Mouse (Mus musculus) embryonic facial prominence, embryonic 13.5 days (tissue): Measurements from ENCODE around the gene Tmprss7. TPM values are rescaled to one million over a fixed set of nuclear protein-coding genes. Genes with fewer than 3 reads are reported as not detected.

Source experiments
- ATAC-seq: fragments of 200-750 bp; cut with Nextera tagmentation; 2 replicates; pipeline ENCODE4 v1.8.0; 2017; ENCODE audit warnings: low read depth; ENCODE audit not compliant: insufficient number of reproducible peaks, insufficient read depth, low FRiP score, low TSS enrichment
- H3K27ac ChIP-seq: fragments of 300-500 bp; sonication (generic); 2 replicates; pipeline ENCODE4 v1.5.1; 2015; ENCODE audit warnings: moderate library complexity, mild to moderate bottlenecking, inconsistent platforms
- H3K27me3 ChIP-seq: fragments of 300-500 bp; sonication (generic); 2 replicates; pipeline ENCODE4 v1.6.1; 2015; ENCODE audit warnings: mild to moderate bottlenecking, inconsistent platforms
- H3K36me3 ChIP-seq: fragments of 300-500 bp; sonication (generic); 2 replicates; pipeline ENCODE4 v1.6.1; 2015; ENCODE audit warnings: mild to moderate bottlenecking, inconsistent platforms
- H3K4me1 ChIP-seq: fragments of 300-500 bp; sonication (generic); 2 replicates; pipeline ENCODE4 v1.6.1; 2015; ENCODE audit warnings: inconsistent platforms
- H3K4me2 ChIP-seq: fragments of 300-500 bp; sonication (generic); 2 replicates; pipeline ENCODE4 v1.6.1; 2015; ENCODE audit warnings: moderate library complexity, mild to moderate bottlenecking, inconsistent platforms
- H3K4me3 ChIP-seq: fragments of 300-500 bp; sonication (generic); 2 replicates; pipeline ENCODE4 v1.5.1; 2015; ENCODE audit warnings: mild to moderate bottlenecking, inconsistent platforms
- H3K9ac ChIP-seq: fragments of 300-500 bp; sonication (generic); 2 replicates; pipeline ENCODE4 v1.6.1; 2015; ENCODE audit warnings: mild to moderate bottlenecking, inconsistent platforms
- H3K9me3 ChIP-seq: fragments of 300-500 bp; sonication (generic); 2 replicates; pipeline ENCODE4 v1.6.1; 2016; ENCODE audit warnings: inconsistent platforms
- WGBS: fragments of 180-500 bp; shearing (Covaris S2); methylation state at CpG from one replicate; pipeline ENCODE4 v1.1.7; 2015; ENCODE audit warnings: mixed read lengths; 5-methylcytosine and 5-hydroxymethylcytosine counted together
- polyA plus RNA-seq: library from polyadenylated mRNA; unstranded; fragments of >200 nt; fragmentation: Nextera tagmentation; extraction: Ambion mirVana; gene quantifications from 2 replicates; pipeline ENCODE4 v1.2.1, GENCODE M21; 2015

The Tmprss7 gene
- polyA plus RNA-seq, 1 experiment from 2014 or later = 0.11 TPM

- WGBS = 95% methylated on average over 4 of the region's 4 CpGs
- no peaks in the 10 kb centered on the region for H3K27me3 ChIP-seq
- 0 out of 2 replicates have a peak, but pooled peaks cover 4% of the 10 kb centered on the region for H3K9me3 ChIP-seq
- peaks cover 43% of the 10 kb centered on the region for H3K36me3 ChIP-seq
- H3K4me2 ChIP-seq = no peak overlapping the region
- H3K9ac ChIP-seq = no peak overlapping the region
- no peak overlapping the region for H3K27ac ChIP-seq
- H3K4me3 ChIP-seq = no peak overlapping the region
- peaks cover 9% of the 10 kb centered on the region for H3K4me1 ChIP-seq
- ATAC-seq = no peak
These were observed 24.8 kb upstream of the Tmprss7 start for GRCm38 (mm10) chr16:45718296-45718695.

GRCm38 (mm10) chr16:45714489-45715150 is 21.2 kb upstream of the Tmprss7 start:
- H3K27me3 ChIP-seq = no peaks in the 10 kb centered on the region
- no peak overlapping the region for H3K4me2 ChIP-seq
- peaks cover 42% of the 10 kb centered on the region for H3K36me3 ChIP-seq
- 0 out of 2 replicates have a peak, but pooled peaks cover 4% of the 10 kb centered on the region for H3K9me3 ChIP-seq
- H3K9ac ChIP-seq = no peak overlapping the region
- WGBS = 85% methylated on average over 5 of the region's 5 CpGs
- no peak overlapping the region for H3K4me3 ChIP-seq
- H3K4me1 ChIP-seq = no peaks in the 10 kb centered on the region
- no peak for ATAC-seq
- H3K27ac ChIP-seq = no peak overlapping the region

- Histone ChIP-seq H3K4me2 (no peak overlapping the region), H3K4me1 (no peaks in the 10 kb centered on the region), H3K9ac (no peak overlapping the region), H3K4me3 (no peak overlapping the region), H3K27ac (no peak overlapping the region), H3K36me3 (peaks cover 36% of the 10 kb centered on the region), H3K27me3 (no peaks in the 10 kb centered on the region), H3K9me3 (0 out of 2 replicates have a peak, but pooled peaks cover 4% of the 10 kb centered on the region)
- WGBS = 85% methylated on average over 1 of the region's 1 CpGs
- ATAC-seq = no peak
These were observed 20.4 kb upstream of the Tmprss7 start for GRCm38 (mm10) chr16:45713878-45714277.

- Histone ChIP-seq H3K4me1 (no peaks in the 10 kb centered on the region), H3K27me3 (no peaks in the 10 kb centered on the region), H3K36me3 (peaks cover 30% of the 10 kb centered on the region), H3K27ac (no peak overlapping the region), H3K4me2 (no peak overlapping the region), H3K4me3 (no peak overlapping the region), H3K9me3 (0 out of 2 replicates have a peak, but pooled peaks cover 4% of the 10 kb centered on the region), H3K9ac (no peak overlapping the region)
- 87% methylated on average over 5 of the region's 5 CpGs for WGBS
- ATAC-seq = no peak
These were observed 19.8 kb upstream of the Tmprss7 start for GRCm38 (mm10) chr16:45713261-45713660.

GRCm38 (mm10) chr16:45711263-45711662 is 17.8 kb upstream of the Tmprss7 start:
- H3K4me2 ChIP-seq = no peak overlapping the region
- H3K27me3 ChIP-seq = no peaks in the 10 kb centered on the region
- no peak for ATAC-seq
- H3K4me1 ChIP-seq = no peaks in the 10 kb centered on the region
- peaks cover 19% of the 10 kb centered on the region; the same call in 1 of the 2 replicates for H3K36me3 ChIP-seq
- H3K27ac ChIP-seq = no peak overlapping the region
- 71% methylated on average over 7 of the region's 7 CpGs for WGBS
- no peak overlapping the region for H3K9ac ChIP-seq
- no peak overlapping the region for H3K4me3 ChIP-seq
- 0 out of 2 replicates have a peak, but pooled peaks cover 4% of the 10 kb centered on the region for H3K9me3 ChIP-seq

- Histone ChIP-seq H3K4me2 (no peak overlapping the region), H3K27me3 (no peaks in the 10 kb centered on the region)
These were observed 5.8 kb upstream of the Tmprss7 start for GRCm38 (mm10) chr16:45699301-45699700.

GRCm38 (mm10) chr16:45697996-45698395 is 4.5 kb upstream of the Tmprss7 start:
- Histone ChIP-seq H3K27me3 (no peaks in the 10 kb centered on the region), H3K4me1 (no peaks in the 10 kb centered on the region), H3K27ac (no peak overlapping the region), H3K9me3 (no peaks in the 10 kb centered on the region), H3K9ac (no peak overlapping the region), H3K36me3 (no peaks in the 10 kb centered on the region), H3K4me2 (no peak overlapping the region), H3K4me3 (no peak overlapping the region)
- WGBS = 79% methylated on average over 6 of the region's 6 CpGs
- ATAC-seq = no peak

More at GRCm38 (mm10) chr16:45699301-45699700, 5.8 kb upstream of the Tmprss7 start:
- Histone ChIP-seq H3K9me3 (no peaks in the 10 kb centered on the region), H3K9ac (no peak overlapping the region), H3K36me3 (no peaks in the 10 kb centered on the region), H3K4me1 (no peaks in the 10 kb centered on the region), H3K27ac (no peak overlapping the region), H3K4me3 (no peak overlapping the region)
- no peak for ATAC-seq
- 75% methylated on average over 5 of the region's 5 CpGs for whole genome bisulfite sequencing

- H3K9me3 ChIP-seq = no peaks in the 10 kb centered on the region
- WGBS = 77% methylated on average over 9 of the region's 9 CpGs
These were observed 2.1 kb upstream of the Tmprss7 start for GRCm38 (mm10) chr16:45695445-45696160.

GRCm38 (mm10) chr16:45692851-45693250 is 607 bp downstream of the Tmprss7 start:
- Histone ChIP-seq H3K36me3 (no peaks in the 10 kb centered on the region), H3K9me3 (no peaks in the 10 kb centered on the region), H3K4me1 (peaks cover 6% of the 10 kb centered on the region; the same call in 1 of the 2 replicates), H3K9ac (no peak overlapping the region), H3K27me3 (no peaks in the 10 kb centered on the region), H3K27ac (no peak overlapping the region), H3K4me3 (no peak overlapping the region), H3K4me2 (no peak overlapping the region)
- ATAC-seq = no peak
- WGBS = 66% methylated on average over 3 of the region's 3 CpGs

More at GRCm38 (mm10) chr16:45695445-45696160, 2.1 kb upstream of the Tmprss7 start:
- no peaks in the 10 kb centered on the region for H3K36me3 ChIP-seq
- no peak overlapping the region for H3K9ac ChIP-seq
- ATAC-seq = no peak
- H3K4me3 ChIP-seq = no peak overlapping the region
- H3K27me3 ChIP-seq = no peaks in the 10 kb centered on the region
- no peaks in the 10 kb centered on the region for H3K4me1 ChIP-seq
- H3K4me2 ChIP-seq = no peak overlapping the region
- no peak overlapping the region for H3K27ac ChIP-seq

GRCm38 (mm10) chr16:45690178-45690577 is 3.3 kb downstream of the Tmprss7 start:
- no peak for ATAC-seq
- H3K36me3 ChIP-seq = no peaks in the 10 kb centered on the region
- no peak overlapping the region for H3K4me3 ChIP-seq
- no peak overlapping the region for H3K4me2 ChIP-seq
- 27% methylated on average over 4 of the region's 4 CpGs for WGBS
- H3K27ac ChIP-seq = no peak overlapping the region
- H3K9ac ChIP-seq = no peak overlapping the region
- no peaks in the 10 kb centered on the region for H3K9me3 ChIP-seq
- H3K4me1 ChIP-seq = peaks cover 6% of the 10 kb centered on the region; the same call in 1 of the 2 replicates
- no peaks in the 10 kb centered on the region for H3K27me3 ChIP-seq

GRCm38 (mm10) chr16:45686833-45687232 is 6.6 kb downstream of the Tmprss7 start:
- Histone ChIP-seq H3K27ac (no peak overlapping the region), H3K27me3 (no peaks in the 10 kb centered on the region), H3K9ac (no peak overlapping the region), H3K4me1 (peaks cover 6% of the 10 kb centered on the region; the same call in 1 of the 2 replicates), H3K4me2 (no peak overlapping the region), H3K4me3 (no peak overlapping the region), H3K9me3 (no peaks in the 10 kb centered on the region), H3K36me3 (no peaks in the 10 kb centered on the region)
- WGBS = 81% methylated on average over 3 of the region's 3 CpGs
- no peak for ATAC-seq

GRCm38 (mm10) chr16:45685295-45685694 is 8.2 kb downstream of the Tmprss7 start:
- no peaks in the 10 kb centered on the region for H3K9me3 ChIP-seq
- no peaks in the 10 kb centered on the region for H3K27me3 ChIP-seq
- no peak for ATAC-seq
- no peak overlapping the region for H3K4me2 ChIP-seq
- no peak overlapping the region for H3K4me3 ChIP-seq
- 75% methylated on average over 3 of the region's 3 CpGs for whole genome bisulfite sequencing
- H3K27ac ChIP-seq = no peak overlapping the region
- no peaks in the 10 kb centered on the region for H3K36me3 ChIP-seq
- H3K4me1 ChIP-seq = peaks cover 3% of the 10 kb centered on the region; the same call in 1 of the 2 replicates
- no peak overlapping the region for H3K9ac ChIP-seq
